Mouse (Mus musculus): ENCODE results near the gene Eef1b2.

Eef1b2 gene

DNA sequence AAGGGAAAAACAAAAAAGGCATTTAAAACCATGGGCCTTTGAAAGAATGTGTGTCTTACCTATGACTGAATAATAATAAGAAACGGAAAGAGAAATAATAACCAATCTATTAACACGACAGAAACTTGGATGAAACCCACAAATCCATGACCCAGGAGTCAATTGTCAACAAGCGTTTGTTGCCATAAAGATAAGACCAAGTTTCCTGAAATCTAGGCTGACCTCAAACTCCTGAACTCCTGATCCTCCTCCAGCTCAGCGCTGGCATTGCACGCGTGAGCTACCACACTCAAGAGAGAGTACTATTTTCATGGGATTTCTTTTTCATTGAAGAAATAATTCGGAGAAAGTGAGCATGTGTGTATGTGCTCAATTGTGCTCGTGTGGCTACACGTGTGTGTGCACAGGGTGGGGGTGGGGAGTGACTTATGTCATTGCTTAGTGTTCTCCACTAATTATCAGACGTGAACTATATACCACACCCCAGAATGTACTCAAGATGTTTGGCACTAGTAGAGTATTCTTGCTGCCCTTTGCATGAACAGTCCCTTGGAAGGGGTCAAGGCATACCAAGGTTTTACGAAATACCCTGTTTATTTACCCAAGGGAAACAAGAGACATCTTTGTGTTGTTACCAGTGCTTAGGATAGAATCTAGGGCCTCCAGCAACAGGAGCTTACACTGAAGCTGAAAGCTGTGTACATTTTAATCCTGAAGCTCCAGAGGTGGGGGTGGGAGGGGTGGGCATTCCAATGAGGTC is 15.9 kb downstream of the Eef1b2 start:
- no peak for DNase-seq (ENCODE audit: low spot score in 2 of 2)

DNA sequence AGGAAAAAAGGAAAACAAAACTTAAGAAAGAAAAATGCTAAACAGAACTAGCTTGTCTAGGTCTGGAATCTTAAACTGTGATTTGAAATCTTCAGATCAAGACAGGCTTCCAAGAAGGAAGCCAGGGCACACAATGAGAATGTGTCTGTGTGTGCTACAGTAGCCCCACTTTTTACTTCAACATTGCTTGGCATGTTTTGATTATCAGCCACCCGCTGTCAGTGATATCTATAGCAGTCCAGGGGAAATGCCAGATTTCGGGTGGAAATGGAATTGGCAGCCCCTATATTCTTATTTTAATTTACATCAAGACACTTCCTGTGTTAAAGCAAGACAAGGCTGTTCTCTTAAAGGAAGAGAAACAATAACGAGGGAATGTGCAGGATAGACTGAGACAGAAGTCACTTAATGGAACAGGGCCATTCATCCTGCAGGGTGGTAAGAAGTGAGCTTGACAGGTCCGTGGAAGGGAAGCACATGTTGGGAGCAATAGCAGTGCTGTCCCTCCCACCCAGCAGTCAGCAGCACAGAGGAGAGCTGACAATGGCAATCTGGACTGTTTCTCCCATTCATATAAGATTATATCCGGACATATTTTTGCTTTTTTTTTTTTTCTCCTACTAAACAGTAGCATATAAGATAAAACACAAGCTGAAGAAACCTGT is 19.4 kb downstream of the Eef1b2 start:
- no peak for DNase-seq (ENCODE audit: low spot score in 2 of 2)

DNA sequence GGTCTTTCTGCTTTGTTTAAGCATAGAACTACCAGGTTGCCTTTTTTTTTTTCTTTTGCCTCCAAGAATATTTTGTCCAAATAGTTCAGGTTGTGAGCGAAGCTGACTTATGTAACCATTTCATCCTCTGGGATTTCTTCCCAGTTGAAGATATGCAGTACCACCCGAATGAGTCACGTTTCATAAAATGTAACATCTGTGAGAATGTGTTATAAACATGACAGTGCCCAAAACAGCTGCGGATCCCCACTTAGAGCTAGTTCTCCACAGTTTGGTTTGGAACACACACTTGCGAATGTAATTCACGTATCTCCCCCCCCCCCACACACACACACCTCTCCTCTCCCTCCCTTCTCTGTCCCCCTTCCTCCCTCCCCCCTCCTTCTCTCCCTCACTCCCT is 22.8 kb downstream of the Eef1b2 start:
- DNase-seq (ENCODE audit: low spot score in 2 of 2) = no peak

DNA sequence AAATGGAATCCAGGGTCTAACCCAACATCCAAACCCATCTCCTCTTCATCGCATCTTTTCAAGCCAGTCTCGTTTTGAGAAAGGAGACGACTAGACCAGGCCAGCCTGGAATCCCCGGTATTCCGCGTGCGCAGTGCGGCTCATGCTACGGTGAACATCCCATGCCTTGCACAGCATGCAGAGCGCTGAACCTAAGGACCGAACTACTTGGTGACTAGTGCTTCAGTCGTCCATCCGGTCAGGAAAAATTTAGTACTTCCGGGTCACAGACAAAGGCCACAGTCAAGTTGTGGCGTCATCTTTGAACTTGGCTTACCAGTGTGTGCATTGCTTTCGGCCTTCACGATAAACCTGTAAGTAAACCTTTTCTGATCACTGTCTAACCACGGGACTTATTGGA is 23.7 kb downstream of the Eef1b2 start:
- DNase-seq (ENCODE audit: low spot score in 2 of 2) = no peak

DNA sequence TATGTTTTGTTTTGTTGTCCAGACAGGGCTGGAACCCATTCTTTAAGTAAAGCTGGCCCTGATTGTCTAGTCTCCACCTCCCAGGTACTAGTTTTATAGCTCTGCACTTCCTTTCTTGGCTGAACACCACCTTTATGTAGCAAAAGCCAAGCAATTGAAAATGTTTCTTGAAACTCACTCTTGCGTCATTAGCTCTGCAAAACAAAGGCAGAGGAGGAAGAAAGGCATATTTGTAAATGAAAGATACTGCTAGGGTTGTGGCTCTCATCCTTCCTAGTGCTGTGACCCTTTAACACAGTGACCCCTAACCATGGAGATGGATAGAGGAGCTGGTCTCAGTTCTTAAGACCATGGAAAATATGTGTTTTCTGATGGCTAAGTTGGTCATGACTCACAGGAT is 25.0 kb downstream of the Eef1b2 start:
- no peak for DNase-seq (ENCODE audit: low spot score in 2 of 2)

- DNase-seq (ENCODE audit: low spot score in 2 of 2) = no peak
Measured at GRCm38 (mm10) chr1:63203471-63203870, 26.8 kb downstream of the Eef1b2 start.

GRCm38 (mm10) chr1:63203950-63204659 is 27.5 kb downstream of the Eef1b2 start:
- no peak for DNase-seq (ENCODE audit: low spot score in 2 of 2)

DNA sequence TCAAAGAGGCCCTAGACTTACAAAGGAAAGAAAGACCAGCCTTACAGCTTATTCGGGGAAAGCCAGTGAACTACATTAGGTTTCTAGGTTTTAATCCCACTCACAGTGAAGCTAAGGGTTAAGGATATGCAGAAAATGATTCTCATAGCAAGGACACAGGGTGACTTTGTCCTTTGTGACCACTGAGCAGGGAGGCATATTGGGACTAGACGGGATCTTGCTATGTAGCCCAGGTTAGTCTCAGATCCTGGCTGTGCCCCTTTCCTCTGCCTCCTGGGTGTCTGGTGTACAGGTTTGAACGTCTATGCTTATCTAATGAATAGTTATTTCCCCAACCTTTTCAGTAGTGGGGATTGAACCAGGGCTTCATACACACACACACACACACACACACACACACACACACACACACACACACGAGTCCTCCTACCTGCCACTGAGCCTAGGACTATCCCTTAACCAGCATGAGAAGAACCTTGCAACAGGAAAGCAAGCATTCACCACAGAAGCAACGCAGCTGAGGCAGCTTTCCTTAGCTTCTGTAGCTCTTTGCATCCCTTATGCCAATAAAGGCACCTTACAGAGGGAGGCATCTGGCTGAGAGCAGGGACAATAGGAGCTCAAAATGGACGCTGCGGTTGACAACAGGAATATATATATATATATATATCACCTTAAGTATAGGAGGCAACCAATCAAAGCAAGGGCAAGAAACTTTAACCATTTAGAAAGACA is 28.2 kb downstream of the Eef1b2 start:
- DNase-seq (ENCODE audit: low spot score in 2 of 2) = no peak

- DNase-seq (ENCODE audit: low spot score in 2 of 2) = no peak
Measured at GRCm38 (mm10) chr1:63207607-63208006, 31.0 kb downstream of the Eef1b2 start.

DNA sequence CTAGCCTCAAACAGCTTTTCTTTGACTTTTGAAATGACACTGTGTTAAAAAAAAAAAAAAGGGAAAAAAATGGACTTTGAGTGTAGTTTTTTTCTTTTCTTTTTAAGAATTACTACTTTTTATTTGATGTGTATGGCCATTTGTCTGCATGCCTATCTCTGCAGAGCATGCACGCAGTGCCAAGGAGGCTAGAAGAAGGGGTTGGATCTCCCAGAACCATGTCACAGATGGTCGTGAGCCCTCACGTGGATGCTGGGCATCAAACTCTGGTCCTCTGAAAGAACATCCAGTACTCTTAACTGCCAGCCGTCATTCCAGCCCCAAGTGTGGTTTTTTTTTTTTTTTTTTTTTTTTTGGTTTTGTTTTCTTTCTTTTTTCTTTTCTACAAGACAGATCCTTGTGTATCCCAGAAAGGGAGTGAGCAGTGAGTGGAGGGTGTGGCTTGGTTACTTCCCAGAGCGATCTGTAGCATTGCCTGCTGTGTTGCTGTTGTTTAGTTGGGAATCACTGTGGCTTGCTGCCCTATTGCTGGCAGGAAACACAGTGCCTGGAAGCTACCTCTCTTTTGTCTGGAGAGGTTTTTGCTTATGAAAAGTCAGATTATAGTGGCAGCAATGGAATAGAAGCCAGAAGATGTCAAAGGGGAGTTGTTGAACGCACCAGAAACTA is 33.4 kb downstream of the Eef1b2 start:
- DNase-seq (ENCODE audit: low spot score in 2 of 2) = no peak

GRCm38 (mm10) chr1:63213478-63214270 is 37.0 kb downstream of the Eef1b2 start:
- DNase-seq (ENCODE audit: low spot score in 2 of 2) = no peak

DNA sequence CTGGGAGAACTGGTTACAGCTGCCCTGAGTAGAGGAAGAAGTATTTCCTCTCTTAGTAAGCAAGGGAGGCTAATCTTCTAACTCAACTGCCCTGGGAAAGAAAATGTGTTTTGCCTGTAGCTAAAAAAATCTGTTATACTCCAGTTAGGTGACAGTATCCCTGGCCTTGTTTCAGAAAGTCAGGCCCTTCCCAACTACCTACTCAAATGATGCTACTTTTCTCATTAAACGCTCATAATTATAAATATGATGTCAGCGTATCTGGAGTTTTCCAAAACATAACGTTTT is 37.6 kb downstream of the Eef1b2 start, which contains the start of gene Gpr1:
Gene Gpr1 (minus strand): TSS at position 273 of the 288 bp plus-strand sequence.
- no peak for DNase-seq (ENCODE audit: low spot score in 2 of 2)

DNA sequence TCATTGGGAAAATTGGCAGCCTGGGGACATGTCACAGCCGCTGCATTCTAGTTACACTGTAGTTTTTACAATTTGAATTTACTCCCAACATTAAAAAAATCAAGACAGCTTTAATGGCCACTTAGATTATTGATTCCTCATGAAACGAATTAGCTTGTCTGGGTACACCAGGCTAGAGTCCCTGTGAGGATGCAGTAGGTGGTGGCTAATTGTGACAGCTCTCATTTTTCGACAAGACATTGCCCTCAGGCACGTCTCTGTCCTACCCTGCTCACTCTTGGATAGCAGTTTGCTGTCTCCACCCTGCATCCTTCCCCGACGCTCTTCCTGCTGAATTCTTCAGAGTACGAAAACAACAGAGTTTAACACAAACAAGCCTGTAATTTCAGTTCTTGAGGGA is 38.0 kb downstream of the Eef1b2 start:
- no peak for DNase-seq (ENCODE audit: low spot score in 2 of 2)

- DNase-seq (ENCODE audit: low spot score in 2 of 2) = no peak
Measured at GRCm38 (mm10) chr1:63219277-63219676, 42.7 kb downstream of the Eef1b2 start.

GRCm38 (mm10) chr1:63225009-63225408 is 48.4 kb downstream of the Eef1b2 start:
- no peak for DNase-seq (ENCODE audit: low spot score in 2 of 2)

DNA sequence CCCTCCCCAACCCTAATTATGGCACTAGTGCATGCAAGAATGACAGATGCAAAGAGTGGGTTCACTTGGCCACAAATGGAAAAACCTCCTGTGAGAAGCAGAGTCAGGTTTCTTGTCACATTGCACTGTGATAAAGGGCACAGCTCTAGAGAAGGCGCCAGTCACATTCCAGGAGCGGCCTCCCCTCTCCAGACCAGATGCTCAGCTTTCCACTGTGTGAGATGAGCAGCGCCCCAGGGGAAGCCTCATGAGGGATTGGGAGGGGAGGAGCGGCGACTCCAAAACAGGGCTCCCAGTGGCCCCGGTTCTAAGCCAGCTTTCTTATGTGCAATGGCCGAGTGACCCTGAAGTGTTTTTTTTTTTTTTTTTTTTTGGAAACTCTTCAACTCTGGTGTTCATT is 49.3 kb downstream of the Eef1b2 start:
- DNase-seq (ENCODE audit: low spot score in 2 of 2) = no peak

DNA sequence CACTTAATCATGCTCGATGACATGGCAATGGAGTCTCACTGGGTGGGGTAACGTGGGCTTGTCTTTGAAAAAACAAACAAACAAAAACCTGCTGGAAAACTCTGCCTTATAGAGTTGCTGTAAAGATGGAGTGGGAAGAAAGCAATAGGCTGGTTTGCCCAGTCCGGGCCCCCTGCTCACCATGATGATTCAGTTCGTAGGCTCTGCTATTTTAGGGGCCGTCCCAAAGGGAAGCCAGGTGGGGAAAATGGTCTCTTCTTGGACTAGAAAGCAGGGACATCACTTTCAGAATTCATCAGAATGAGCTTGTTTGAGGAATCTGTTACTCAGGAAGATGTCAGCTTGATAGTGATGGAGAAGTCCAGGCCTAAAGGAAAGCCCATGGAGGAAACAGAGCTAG is 50.6 kb downstream of the Eef1b2 start:
- no peak for DNase-seq (ENCODE audit: low spot score in 2 of 2)
